Mouse (Mus musculus) spleen, postnatal 14 days (tissue): ENCODE data around the gene Slc24a4.
A peak's percentile ranks its signal among the peaks of the same experiment; 100 is the strongest.
"Not testable (repeated sequence)": the region's sequence is repeated elsewhere in the genome, so short reads cannot be mapped to it uniquely, and the experiment has no call there.

Source experiments
- DNase-seq, 2 experiments: peaks; one replicate each; pipeline ENCODE4 v3.0.0; 2021 to 2022; ENCODE audit warnings: low spot score in 2 of 2

Slc24a4 gene

DNA sequence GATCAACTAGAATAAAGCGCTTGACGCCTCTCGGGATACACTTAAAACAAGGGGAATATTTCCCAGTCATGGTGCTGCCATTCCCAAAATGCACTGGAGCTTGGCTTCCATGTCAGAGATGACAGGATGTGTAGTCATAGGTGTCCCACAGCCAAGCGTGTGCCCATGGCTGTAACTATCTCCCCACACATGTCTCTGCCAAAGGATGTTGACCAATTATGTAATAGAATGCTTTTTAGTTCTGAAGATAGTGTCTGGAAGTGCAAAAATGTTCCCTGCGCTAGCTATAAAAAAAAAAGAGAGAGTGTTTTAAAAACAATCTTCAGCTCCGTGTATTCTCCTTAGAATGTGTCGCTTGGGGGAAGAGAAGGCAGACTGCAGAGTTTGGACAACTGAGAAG lies 36.1 kb downstream of the Slc24a4 start:
- no peak for DNase-seq

GRCm38 (mm10) chr12:102166691-102167261 lies 38.2 kb downstream of the Slc24a4 start:
- no peak for DNase-seq

GRCm38 (mm10) chr12:102167302-102167701 lies 38.8 kb downstream of the Slc24a4 start:
- no peak for DNase-seq

- no peak for DNase-seq
These were observed 44.2 kb downstream of the Slc24a4 start for GRCm38 (mm10) chr12:102172746-102173145.

DNA sequence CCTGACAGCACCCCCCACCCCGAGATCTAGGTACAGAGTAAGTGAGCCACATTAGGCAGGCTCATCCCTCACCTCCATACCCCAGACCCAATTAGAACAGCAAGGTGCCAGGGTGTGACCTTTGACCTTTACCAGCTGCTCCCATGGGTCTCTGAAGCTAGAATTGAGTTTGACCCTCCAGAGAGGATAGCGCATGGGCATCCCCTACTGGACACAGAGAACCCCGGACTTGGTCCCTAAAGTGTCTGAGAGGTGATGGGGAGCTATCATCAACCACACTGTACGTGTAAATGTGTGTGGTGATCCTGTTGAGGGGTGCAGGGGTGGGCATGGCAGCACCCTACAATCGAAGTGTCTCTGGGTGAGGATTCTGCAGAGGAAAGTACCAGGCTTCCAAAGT lies 44.8 kb downstream of the Slc24a4 start:
- no peak for DNase-seq

- DNase-seq = no peak
These were observed 52.0 kb downstream of the Slc24a4 start for GRCm38 (mm10) chr12:102180371-102181074.

GRCm38 (mm10) chr12:102181799-102182357 lies 53.3 kb downstream of the Slc24a4 start:
- peak; percentile 22 to 54 for DNase-seq

GRCm38 (mm10) chr12:102182621-102183020 lies 54.1 kb downstream of the Slc24a4 start:
- DNase-seq = no peak

DNA sequence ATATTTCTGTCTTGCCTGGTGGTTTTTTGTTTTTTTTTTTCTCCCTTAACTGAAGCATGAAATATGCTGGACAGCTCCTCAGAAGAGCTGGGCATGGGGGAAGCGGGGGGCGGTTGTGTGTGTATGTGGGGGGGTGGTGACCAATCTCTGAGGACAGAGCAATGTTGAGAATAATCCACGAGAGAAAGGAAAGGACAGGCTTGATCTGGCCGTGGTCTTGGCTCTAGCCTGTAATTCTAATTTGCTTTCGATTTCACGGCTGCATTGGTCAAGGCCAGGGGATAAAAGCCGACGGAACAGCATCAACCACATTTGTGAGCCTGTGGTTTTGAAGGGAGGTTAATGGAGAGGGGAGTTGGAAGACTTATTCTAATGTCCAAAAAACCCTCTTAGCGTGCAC lies 54.7 kb downstream of the Slc24a4 start:
- DNase-seq = no peak

- no peak for DNase-seq
These were observed 62.3 kb downstream of the Slc24a4 start for GRCm38 (mm10) chr12:102190820-102191219.

DNA sequence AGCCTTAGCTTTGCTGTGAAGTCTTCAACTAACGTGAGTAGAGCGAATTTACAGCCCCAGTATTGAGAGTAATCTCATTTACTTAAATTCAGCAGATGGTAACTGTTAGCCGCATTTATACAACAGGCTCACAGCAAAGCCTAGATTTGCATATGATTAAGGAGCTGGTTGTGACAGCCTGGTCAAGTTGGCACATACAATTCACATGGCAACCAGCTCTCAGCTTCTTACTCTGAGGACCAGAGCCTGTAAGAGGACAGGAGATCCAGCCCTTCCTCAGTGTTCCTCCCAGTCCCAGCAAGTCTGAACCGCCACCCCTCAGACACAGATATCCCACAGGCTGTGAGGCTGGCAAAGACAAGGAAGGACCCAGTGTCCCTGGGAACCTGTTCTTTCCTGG lies 73.0 kb downstream of the Slc24a4 start:
- DNase-seq = no peak

DNA sequence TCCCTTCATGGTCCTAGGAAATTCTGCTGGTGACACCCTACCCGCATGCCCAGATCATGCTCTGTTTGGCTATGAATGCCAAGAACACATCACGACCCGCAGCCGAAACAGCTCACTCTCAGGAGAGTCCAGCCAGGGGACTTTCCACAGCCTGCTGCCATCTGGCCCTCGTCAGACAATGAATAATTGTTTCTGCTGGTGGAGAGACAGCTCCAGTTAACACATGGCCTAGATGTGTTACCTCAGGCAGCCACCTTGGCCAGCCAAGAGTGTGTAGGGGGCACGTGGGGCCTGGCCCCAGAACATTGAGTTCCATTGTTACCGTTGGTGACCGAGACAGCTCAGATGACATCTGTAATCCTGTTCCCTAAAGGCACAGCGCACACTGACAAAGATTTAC lies 74.4 kb downstream of the Slc24a4 start:
- DNase-seq = no peak

- no peak for DNase-seq
These were observed 77.9 kb downstream of the Slc24a4 start for GRCm38 (mm10) chr12:102206471-102206870.

DNA sequence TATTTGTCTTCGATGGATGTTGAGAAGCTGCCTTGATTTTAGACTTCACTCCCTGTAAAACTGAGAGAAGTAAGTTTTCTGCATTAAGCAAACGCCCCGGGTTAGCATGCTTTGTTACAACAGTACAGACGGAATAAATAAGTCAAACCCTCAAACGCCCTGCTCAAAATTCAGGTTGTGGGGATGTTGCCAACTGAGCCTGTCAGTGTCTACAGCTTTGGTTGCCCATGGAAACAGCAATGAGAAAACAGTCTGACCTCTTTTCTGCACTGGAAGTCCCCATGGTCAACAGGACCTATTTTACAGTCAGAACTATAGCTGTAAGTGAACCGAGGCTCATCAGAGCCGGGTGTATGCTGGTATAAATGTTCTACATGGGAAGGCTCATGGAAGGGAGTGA lies 78.7 kb downstream of the Slc24a4 start:
- no peak for DNase-seq

GRCm38 (mm10) chr12:102210801-102211200 lies 82.3 kb downstream of the Slc24a4 start:
- no peak for DNase-seq

DNA sequence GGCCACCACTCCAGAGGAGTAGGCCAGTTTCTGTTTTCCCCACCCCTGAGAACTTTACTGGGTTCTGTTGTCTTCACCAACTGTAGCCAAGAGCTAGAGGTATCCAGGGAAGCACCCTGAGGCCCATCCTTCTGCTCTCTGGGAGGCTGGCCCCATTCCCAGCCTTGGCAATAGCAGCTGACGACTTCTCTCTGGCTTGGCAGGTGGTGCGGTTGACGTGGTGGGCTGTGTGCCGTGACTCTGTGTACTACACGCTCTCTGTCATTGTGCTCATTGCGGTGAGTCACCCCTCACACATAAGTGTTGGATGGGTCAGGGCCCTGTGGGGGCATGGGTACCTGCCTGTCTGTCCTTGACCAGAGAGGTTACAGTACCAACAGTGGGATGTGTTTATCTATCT lies 94.9 kb downstream of the Slc24a4 start:
- DNase-seq = no peak

DNA sequence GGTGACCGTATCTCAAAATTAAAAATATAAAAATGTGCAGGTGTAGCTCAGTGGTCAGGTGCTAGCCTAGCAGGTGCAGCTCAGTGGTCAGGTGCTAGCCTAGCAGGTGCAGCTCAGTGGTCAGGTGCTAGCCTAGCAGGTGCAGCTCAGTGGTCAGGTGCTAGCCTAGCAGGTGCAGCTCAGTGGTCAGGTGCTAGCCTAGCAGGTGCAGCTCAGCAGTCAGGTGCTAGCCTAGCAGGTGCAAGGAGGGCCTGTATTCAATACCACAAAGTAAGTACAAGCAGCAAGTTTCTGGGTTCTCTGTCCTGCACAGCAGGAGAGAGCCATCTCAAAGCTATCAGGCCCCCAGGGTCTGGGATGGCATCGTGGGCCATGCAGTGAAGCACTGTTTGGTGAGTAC lies 95.6 kb downstream of the Slc24a4 start:
- DNase-seq = not testable (repeated sequence)

DNA sequence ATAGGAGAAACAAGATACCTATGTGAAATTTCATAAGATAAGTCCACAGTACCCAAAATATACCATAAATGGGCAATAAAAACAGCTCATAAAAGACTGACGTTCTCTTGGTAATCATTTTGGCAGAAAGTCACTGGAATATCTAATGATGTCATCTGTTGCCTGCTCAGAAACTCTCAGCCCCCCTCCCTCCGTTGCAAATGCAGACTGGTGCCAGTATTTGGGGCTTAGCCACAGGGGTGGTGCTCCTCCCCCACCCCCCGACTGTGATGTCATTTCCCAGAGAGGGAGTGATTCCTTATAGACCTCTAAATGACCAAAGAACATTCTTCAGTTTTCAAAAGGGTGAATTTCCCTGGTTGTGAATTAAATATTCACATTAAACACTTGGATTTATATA lies 96.6 kb downstream of the Slc24a4 start:
- no peak for DNase-seq

- DNase-seq = no peak
These were observed 107.0 kb downstream of the Slc24a4 start for GRCm38 (mm10) chr12:102235551-102235950.

DNA sequence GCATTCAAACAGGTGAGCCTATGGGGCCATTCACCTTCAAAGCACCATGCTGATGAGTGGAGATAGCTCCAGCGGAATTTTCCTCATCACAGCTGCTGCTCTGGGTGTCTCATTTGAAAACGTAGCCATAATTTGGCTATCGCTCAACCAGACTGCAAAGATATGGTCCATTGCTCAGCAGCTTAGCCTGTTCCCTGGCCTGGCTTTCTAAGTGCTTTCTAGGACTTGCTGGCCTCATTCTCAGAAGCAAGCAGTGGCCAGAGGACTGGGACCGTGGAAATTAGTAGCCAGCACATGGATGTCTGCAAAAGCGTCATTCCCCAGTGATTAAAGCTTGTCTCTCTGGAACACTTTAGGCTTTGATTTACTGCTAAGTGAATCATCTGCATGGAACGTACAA lies 107.8 kb downstream of the Slc24a4 start:
- DNase-seq = no peak

DNA sequence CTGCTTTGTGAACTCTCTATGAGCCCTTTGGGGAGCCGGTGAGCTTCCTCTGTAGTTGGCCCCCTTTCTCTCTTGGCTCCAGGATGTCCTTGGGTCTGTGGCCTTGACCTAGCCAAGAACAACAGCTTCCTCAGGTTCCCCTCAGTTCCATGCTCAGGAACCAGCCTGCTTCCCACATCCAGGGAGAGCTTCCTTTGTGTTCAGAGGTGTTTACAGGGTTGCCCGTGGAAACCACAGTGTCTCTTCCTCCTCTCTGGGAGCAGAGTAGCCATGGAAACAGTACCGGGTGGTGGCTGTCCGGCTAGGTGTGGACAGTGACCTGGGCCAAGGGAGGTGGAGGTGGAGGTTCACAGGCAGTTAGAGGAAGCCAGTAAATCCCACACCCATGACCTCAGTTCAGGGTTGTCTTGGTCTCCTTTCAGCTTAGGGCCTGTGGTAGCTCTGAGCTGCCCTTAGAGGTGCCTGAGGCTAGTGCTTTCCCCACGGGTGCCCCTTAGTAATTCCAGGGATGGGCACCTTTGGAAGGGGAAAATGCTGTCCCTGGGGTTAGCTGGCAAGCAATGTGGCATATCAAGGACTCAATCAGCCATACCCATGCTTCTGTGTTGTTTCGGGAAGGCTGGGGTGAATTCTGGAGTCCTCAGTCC lies 113.7 kb downstream of the Slc24a4 start:
- no peak for DNase-seq

DNA sequence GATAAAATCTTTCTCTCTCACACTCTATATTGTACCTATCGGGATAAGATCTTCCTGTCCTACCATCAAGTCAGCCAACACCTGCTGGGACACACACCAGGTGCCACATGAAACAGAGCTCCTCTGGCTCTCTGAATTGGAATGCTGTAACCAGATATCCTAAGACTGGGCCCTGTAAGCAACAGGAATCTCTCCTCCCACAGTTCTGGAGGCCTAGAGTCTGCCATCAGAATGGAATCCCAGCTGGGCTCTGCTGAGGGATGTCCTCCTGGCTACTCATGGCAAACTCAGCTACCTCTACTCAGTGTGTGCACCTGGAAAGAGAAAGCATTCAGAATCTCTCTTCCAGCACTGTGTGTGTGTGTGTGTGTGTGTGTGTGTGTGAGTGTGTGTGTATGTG lies 115.4 kb downstream of the Slc24a4 start:
- no peak for DNase-seq

GRCm38 (mm10) chr12:102246226-102246625 lies 117.7 kb downstream of the Slc24a4 start:
- DNase-seq = no peak
